Mouse (Mus musculus) heart, adult 10 weeks (tissue): ENCODE measurements around the gene Sparcl1. TPM values are rescaled to one million over a fixed set of nuclear protein-coding genes. Genes with fewer than 3 reads are reported as not detected.

Source experiments
- polyA plus RNA-seq: library from polyadenylated mRNA; stranded (reverse); fragments of 350-450 nt; fragmentation: Illumina TruSeq; extraction: RNeasy Lipid Tissue Mini Kit (QIAGEN cat#74804); gene quantifications from one replicate; pipeline ENCODE4 v1.2.3, GENCODE M21; 2014; ENCODE audit warnings: low read depth, low replicate concordance

Gene Sparcl1
- 234 TPM for polyA plus RNA-seq

GRCm38 (mm10) chr5:104113491-104114172 is at the start of gene Sparcl1:
Gene Sparcl1 (minus strand): TSS chr5:104113733.

GRCm38 (mm10) chr5:104077508-104077907 is 36.0 kb downstream of the Sparcl1 start, which contains the start of gene Gm17660:
Gene Gm17660 (minus strand): TSS chr5:104077608.

GRCm38 (mm10) chr5:104046256-104047199 is 67.0 kb downstream of the Sparcl1 start, which contains the start of gene Nudt9:
Gene Nudt9 (plus strand): TSS chr5:104046306.

Other genes with a start within 250 kb of the Sparcl1 start
- gene Klhl8, start 202.5 kb downstream of the Sparcl1 start, polyA plus RNA-seq, result 10.7 TPM
- not detected for gene Hsd17b13, start 136.3 kb downstream of the Sparcl1 start, polyA plus RNA-seq
- 30.7 TPM for gene Hsd17b11, start 91.8 kb downstream of the Sparcl1 start, polyA plus RNA-seq
- gene Nudt9, start 67.4 kb downstream of the Sparcl1 start, polyA plus RNA-seq, result 58.4 TPM
- not detected for gene Gm17660, start 36.1 kb downstream of the Sparcl1 start, polyA plus RNA-seq
- not detected for gene Dspp, start 57.0 kb upstream of the Sparcl1 start, polyA plus RNA-seq
- gene Dmp1, start 88.9 kb upstream of the Sparcl1 start, polyA plus RNA-seq, result not detected
- gene Ibsp, start 185.4 kb upstream of the Sparcl1 start, polyA plus RNA-seq, result not detected
- not detected for gene Mepe, start 211.6 kb upstream of the Sparcl1 start, polyA plus RNA-seq